Mouse (Mus musculus): Measurements from ENCODE around the gene Gm28308. TPM values are rescaled to one million over a fixed set of nuclear protein-coding genes. Genes with fewer than 3 reads are reported as not detected.
A peak's percentile ranks its signal among the peaks of the same experiment; 100 is the strongest.

Gene Gm28308
- polyA plus RNA-seq, 1 experiment from 2014 or later, result not detected

DNA sequence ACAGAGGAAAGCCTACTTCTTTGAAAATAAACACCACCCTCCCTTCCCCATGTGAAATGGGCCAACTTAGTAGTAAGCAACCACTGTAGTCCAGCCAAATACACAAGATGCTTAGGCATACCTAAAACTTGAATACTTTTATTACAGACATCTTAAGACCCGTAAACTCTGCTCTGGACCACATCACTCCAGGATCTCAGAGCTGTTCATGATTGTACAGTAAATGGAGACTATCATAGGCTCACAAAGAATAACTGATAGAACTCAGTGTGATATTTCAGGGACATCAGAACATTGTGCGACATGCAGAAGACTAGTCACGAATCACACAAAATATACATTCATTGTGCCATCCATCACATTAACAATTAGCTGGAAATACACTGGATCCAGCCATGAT is 57.7 kb downstream of the Gm28308 start:
- Histone ChIP-seq H3K4me2 (ENCODE audit: low read length) (no peak overlapping the region), H3K27ac (ENCODE audit: low read depth, low read length) (no peak overlapping the region), H3K9me3 (ENCODE audit: control insufficient read depth, low read length) (no peaks in the 10 kb centered on the region), H3K27me3 (replicated peaks; ENCODE audit: control insufficient read depth, insufficient read depth, low read length) (peaks cover 32% of the 10 kb centered on the region), H3K4me1 (ENCODE audit: control insufficient read depth, insufficient read depth, low read depth, low read length) (peaks cover 10% of the 10 kb centered on the region), H3K9ac (ENCODE audit: low read depth, low read length) (no peak overlapping the region), H3K4me3 (ENCODE audit: low read length) (no peak overlapping the region), H3K36me3 (ENCODE audit: control insufficient read depth, insufficient read depth, low read length) (no peaks in the 10 kb centered on the region)
- 51% methylated on average over 3 of the region's 3 CpGs for WGBS
- ATAC-seq, result no peak

DNA sequence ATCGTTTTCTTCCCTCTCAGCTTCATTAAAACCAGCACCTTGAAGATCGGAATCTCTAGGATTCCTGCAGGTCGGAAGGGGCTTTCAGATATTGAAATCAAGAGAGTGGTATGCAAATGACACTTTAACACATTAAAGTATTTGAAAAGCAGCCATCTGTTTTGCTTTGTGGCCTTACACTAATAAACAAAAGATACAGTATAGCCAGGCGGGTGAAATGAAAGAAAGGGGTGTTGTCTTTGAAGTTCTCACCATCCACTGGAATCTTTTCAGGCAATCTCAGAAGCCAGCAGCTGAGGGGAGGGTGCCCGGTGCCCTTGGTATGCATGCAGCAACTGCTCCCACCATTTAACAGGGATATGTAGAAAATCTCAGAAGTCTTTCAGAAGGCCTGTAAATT is 59.1 kb downstream of the Gm28308 start:
- no peak for ATAC-seq
- H3K27me3 ChIP-seq (replicated peaks; ENCODE audit: control insufficient read depth, insufficient read depth, low read length), result peaks cover 45% of the 10 kb centered on the region
- H3K9me3 ChIP-seq (ENCODE audit: control insufficient read depth, low read length), result peaks cover 3% of the 10 kb centered on the region; the same call in 1 of the 2 replicates
- H3K9ac ChIP-seq (ENCODE audit: low read depth, low read length), result no peak overlapping the region
- 27% methylated on average over 5 of the region's 5 CpGs for WGBS
- no peaks in the 10 kb centered on the region for H3K36me3 ChIP-seq (ENCODE audit: control insufficient read depth, insufficient read depth, low read length)
- no peak overlapping the region for H3K4me3 ChIP-seq (ENCODE audit: low read length)
- H3K4me2 ChIP-seq (ENCODE audit: low read length), result no peak overlapping the region
- peaks cover 9% of the 10 kb centered on the region for H3K4me1 ChIP-seq (ENCODE audit: control insufficient read depth, insufficient read depth, low read depth, low read length)
- H3K27ac ChIP-seq (ENCODE audit: low read depth, low read length), result no peak overlapping the region

DNA sequence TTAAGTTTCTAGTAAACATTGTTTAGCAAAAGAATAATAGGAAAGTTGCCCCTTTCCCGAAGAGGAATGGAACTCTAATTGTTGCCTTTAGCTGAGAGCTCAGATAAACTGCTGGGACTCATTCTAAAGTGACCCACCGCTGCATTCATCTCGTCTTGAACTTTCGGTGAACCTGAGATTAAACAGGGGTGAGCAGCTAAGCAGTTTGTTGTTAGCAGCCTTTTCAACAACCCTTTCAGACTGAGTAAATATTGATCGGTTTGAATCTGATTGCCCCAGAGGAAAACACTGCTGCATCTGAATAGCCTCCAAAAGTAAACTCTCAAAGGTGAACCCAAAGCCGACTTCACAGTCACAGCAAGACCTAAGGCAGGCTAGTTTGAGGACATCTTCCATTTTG is 59.9 kb downstream of the Gm28308 start:
- Histone ChIP-seq H3K4me2 (ENCODE audit: low read length) (no peak overlapping the region), H3K4me3 (ENCODE audit: low read length) (no peak overlapping the region), H3K36me3 (ENCODE audit: control insufficient read depth, insufficient read depth, low read length) (no peaks in the 10 kb centered on the region), H3K9me3 (ENCODE audit: control insufficient read depth, low read length) (peaks cover 3% of the 10 kb centered on the region; the same call in 1 of the 2 replicates), H3K27ac (ENCODE audit: low read depth, low read length) (no peak overlapping the region), H3K9ac (ENCODE audit: low read depth, low read length) (no peak overlapping the region), H3K4me1 (ENCODE audit: control insufficient read depth, insufficient read depth, low read depth, low read length) (peaks cover 4% of the 10 kb centered on the region), H3K27me3 (replicated peaks; ENCODE audit: control insufficient read depth, insufficient read depth, low read length) (peaks cover 45% of the 10 kb centered on the region)
- no peak for ATAC-seq
- 14% methylated on average over 6 of the region's 6 CpGs for WGBS

DNA sequence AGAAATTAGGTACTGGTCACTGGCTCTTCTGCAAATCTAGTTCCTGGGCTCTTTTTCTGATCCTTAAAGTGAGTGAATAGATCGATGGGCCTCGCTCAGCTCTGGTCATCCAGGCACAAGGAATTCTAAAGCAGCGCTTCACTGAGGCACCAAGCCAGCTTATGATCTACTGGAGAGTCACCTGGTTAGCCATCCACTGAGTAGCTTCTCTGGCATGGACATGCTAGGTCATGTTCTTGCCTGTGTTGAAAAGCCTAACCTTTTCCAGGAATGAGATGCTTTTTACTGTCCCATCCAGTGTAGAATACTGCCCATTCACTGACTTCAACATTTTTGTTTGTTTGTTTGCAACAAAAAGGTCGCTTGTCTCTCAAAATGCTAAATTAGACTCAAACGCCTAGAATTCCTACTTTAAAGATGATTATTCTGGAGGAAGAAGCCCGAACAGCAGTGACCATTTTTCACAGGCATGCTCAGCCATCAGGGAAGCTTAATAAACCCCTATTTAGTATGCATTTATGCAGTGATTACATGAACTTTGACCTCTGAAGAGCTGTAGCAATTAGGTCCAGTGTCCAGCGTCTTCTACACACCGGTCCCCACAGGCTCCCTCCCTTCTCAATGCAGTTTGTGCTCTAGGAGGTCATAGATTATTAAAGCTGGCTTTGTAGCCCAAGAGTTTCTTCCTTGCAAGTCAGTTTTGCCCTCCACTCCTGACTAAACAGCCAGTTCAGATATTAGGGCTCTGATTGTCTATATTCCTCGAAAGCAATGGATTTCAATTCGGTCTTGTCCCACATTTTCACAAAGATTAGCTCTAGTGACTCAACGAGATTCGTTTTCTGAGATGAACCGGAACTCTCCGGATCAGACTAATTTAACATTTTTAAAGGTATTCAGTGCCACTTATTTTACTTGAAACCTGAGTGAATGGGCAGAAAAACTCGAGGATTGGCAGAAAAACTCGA is 60.6 kb downstream of the Gm28308 start:
- no peak overlapping the region for H3K27ac ChIP-seq (ENCODE audit: low read depth, low read length)
- H3K9ac ChIP-seq (ENCODE audit: low read depth, low read length), result no peak overlapping the region
- no peaks in the 10 kb centered on the region for H3K36me3 ChIP-seq (ENCODE audit: control insufficient read depth, insufficient read depth, low read length)
- H3K27me3 ChIP-seq (replicated peaks; ENCODE audit: control insufficient read depth, insufficient read depth, low read length), result peaks cover 48% of the 10 kb centered on the region
- peaks cover 3% of the 10 kb centered on the region; the same call in 1 of the 2 replicates for H3K9me3 ChIP-seq (ENCODE audit: control insufficient read depth, low read length)
- H3K4me1 ChIP-seq (ENCODE audit: control insufficient read depth, insufficient read depth, low read depth, low read length), result no peaks in the 10 kb centered on the region; the same call in 1 of the 2 replicates
- no peak overlapping the region for H3K4me2 ChIP-seq (ENCODE audit: low read length)
- 12% methylated on average over 16 of the region's 16 CpGs for WGBS
- H3K4me3 ChIP-seq (ENCODE audit: low read length), result no peak overlapping the region
- no peak for ATAC-seq

- ATAC-seq, result no peak
- Histone ChIP-seq H3K27ac (ENCODE audit: low read depth, low read length) (no peak overlapping the region), H3K36me3 (ENCODE audit: control insufficient read depth, insufficient read depth, low read length) (no peaks in the 10 kb centered on the region), H3K4me2 (ENCODE audit: low read length) (no peak overlapping the region), H3K4me3 (ENCODE audit: low read length) (no peak overlapping the region), H3K4me1 (ENCODE audit: control insufficient read depth, insufficient read depth, low read depth, low read length) (no peaks in the 10 kb centered on the region; the same call in 1 of the 2 replicates), H3K9ac (ENCODE audit: low read depth, low read length) (no peak overlapping the region), H3K9me3 (ENCODE audit: control insufficient read depth, low read length) (peaks cover 3% of the 10 kb centered on the region; the same call in 1 of the 2 replicates), H3K27me3 (replicated peaks; ENCODE audit: control insufficient read depth, insufficient read depth, low read length) (peaks cover 47% of the 10 kb centered on the region)
- WGBS, result 29% methylated on average over 4 of the region's 4 CpGs
Measured at GRCm38 (mm10) chr6:52151571-52151970, 61.6 kb downstream of the Gm28308 start.

- H3K27me3 ChIP-seq (replicated peaks; ENCODE audit: control insufficient read depth, insufficient read depth, low read length), result peaks cover 40% of the 10 kb centered on the region
- WGBS, result 8% methylated on average over 16 of the region's 16 CpGs
- peaks cover 3% of the 10 kb centered on the region; the same call in 1 of the 2 replicates for H3K9me3 ChIP-seq (ENCODE audit: control insufficient read depth, low read length)
- no peak overlapping the region for H3K4me2 ChIP-seq (ENCODE audit: low read length)
- ATAC-seq, result no peak
- no peaks in the 10 kb centered on the region for H3K4me1 ChIP-seq (ENCODE audit: control insufficient read depth, insufficient read depth, low read depth, low read length)
- no peak overlapping the region for H3K4me3 ChIP-seq (ENCODE audit: low read length)
- no peak overlapping the region for H3K9ac ChIP-seq (ENCODE audit: low read depth, low read length)
- H3K36me3 ChIP-seq (ENCODE audit: control insufficient read depth, insufficient read depth, low read length), result no peaks in the 10 kb centered on the region
- no peak overlapping the region for H3K27ac ChIP-seq (ENCODE audit: low read depth, low read length)
Measured at GRCm38 (mm10) chr6:52150401-52150966, 62.7 kb downstream of the Gm28308 start.

- ATAC-seq, result 0 out of 2 replicates have a peak, but pooled peaks have one; percentile 40
- WGBS, result 74% methylated on average over 5 of the region's 5 CpGs
Measured at GRCm38 (mm10) chr6:52139115-52139514, 74.0 kb downstream of the Gm28308 start.

DNA sequence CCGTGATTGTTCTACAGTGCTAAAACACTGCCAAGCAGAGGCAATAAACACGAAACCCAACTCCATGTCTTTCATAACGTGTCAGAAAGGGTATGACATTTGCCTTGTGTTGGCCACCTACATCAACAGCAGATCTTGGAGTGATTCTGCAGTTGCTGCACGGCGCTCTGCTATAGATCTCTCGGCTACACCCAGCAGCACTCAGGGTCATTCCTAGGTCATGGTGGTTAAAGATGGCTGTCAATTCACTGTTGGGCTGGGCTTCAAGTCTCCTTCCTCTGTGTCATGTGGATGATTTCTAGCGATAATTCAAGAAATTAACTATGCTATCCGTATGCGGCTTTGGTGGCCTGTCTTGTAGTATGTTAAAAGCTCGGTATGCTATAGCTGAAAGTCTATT is 74.6 kb downstream of the Gm28308 start:
- Histone ChIP-seq H3K4me1 (ENCODE audit: control insufficient read depth, insufficient read depth, low read depth, low read length) (peaks cover 2% of the 10 kb centered on the region; the same call in 1 of the 2 replicates), H3K9me3 (ENCODE audit: control insufficient read depth, low read length) (no peaks in the 10 kb centered on the region), H3K27me3 (replicated peaks; ENCODE audit: control insufficient read depth, insufficient read depth, low read length) (no peaks in the 10 kb centered on the region), H3K27ac (ENCODE audit: low read depth, low read length) (no peak overlapping the region), H3K4me2 (ENCODE audit: low read length) (no peak overlapping the region), H3K36me3 (ENCODE audit: control insufficient read depth, insufficient read depth, low read length) (no peaks in the 10 kb centered on the region), H3K9ac (ENCODE audit: low read depth, low read length) (no peak overlapping the region), H3K4me3 (ENCODE audit: low read length) (no peak overlapping the region)
- 57% methylated on average over 10 of the region's 10 CpGs for WGBS
- 0 out of 2 replicates have a peak, but pooled peaks have one; percentile 30 for ATAC-seq

More at GRCm38 (mm10) chr6:52139115-52139514, 74.0 kb downstream of the Gm28308 start:
- Histone ChIP-seq H3K4me2 (ENCODE audit: low read length) (no peak overlapping the region), H3K27me3 (replicated peaks; ENCODE audit: control insufficient read depth, insufficient read depth, low read length) (no peaks in the 10 kb centered on the region), H3K9me3 (ENCODE audit: control insufficient read depth, low read length) (no peaks in the 10 kb centered on the region), H3K4me1 (ENCODE audit: control insufficient read depth, insufficient read depth, low read depth, low read length) (peaks cover 2% of the 10 kb centered on the region; the same call in 1 of the 2 replicates), H3K4me3 (ENCODE audit: low read length) (no peak overlapping the region), H3K9ac (ENCODE audit: low read depth, low read length) (no peak overlapping the region), H3K36me3 (ENCODE audit: control insufficient read depth, insufficient read depth, low read length) (no peaks in the 10 kb centered on the region), H3K27ac (ENCODE audit: low read depth, low read length) (no peak overlapping the region)

Data from hindbrain, embryonic 16.5 days (tissue).